Mouse (Mus musculus) common myeloid progenitor, adult 5-6 weeks (primary cell): ENCODE data around the gene Urod. TPM values are rescaled to one million over a fixed set of nuclear protein-coding genes. Genes with fewer than 3 reads are reported as not detected.

Source experiments
- ATAC-seq: replicated peaks from 2 replicates; pipeline ENCODE4 v1.8.0; 2016; ENCODE audit warnings: low read depth, mild to moderate bottlenecking, moderate TSS enrichment, inconsistent platforms; ENCODE audit not compliant: poor library complexity, severe bottlenecking
- total RNA-seq: library from RNA; stranded (forward); fragments of 200-1000, 187-1606 nt; gene quantifications from 2 replicates; pipeline ENCODE4 v1.2.3, GENCODE M21; 2017

Gene Urod
- total RNA-seq, 1 experiment from 2014 or later = 69.2 TPM

DNA sequence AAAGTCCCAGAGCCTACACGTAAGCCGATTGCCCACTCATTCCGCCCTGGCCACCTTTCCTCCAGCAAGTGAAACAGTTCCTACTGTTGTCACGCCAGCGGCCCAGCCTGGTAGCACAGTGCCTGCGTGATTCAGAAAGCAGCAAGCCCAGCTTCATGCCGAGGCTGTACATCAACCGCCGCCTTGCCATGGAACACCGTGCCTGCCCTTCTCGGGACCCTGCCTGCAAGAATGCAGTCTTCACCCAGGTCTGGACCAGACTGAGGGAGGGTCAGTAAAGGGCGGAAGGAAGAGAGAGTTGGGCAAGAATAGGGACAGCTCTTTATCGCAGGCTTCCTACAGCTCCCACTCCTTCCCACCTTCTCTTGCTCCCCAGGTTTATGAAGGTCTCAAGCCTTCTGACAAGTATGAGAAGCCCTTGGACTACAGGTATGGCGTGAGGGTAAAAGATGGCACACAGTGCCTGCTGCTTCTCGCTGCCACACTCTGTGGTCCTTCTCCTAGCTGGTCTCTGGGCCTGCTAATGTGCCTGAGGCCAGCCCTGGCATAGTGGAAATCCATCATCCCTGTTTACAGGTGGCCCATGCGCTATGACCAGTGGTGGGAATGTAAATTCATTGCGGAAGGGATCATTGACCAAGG is 5.4 kb upstream of the Urod start:
- no peak for ATAC-seq

DNA sequence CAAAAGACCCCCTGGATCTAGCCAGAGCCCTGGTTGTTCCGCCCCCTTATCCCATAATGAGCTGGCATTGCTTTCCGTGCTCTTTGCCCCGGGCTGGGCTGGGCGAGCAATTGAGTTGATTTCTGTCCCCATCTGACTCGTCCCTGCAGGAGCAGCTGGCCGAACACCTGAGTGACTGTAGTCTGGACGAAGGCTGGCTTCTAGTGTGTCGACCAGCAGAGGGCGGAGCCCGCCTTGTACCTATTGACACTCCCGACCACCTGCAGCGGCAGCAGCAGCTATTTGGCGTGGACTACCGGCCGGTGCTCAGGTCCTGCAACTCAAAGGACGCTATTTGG is 1.6 kb upstream of the Urod start:
- 0 out of 2 replicates have a peak, but pooled peaks have one; percentile 2 for ATAC-seq

DNA sequence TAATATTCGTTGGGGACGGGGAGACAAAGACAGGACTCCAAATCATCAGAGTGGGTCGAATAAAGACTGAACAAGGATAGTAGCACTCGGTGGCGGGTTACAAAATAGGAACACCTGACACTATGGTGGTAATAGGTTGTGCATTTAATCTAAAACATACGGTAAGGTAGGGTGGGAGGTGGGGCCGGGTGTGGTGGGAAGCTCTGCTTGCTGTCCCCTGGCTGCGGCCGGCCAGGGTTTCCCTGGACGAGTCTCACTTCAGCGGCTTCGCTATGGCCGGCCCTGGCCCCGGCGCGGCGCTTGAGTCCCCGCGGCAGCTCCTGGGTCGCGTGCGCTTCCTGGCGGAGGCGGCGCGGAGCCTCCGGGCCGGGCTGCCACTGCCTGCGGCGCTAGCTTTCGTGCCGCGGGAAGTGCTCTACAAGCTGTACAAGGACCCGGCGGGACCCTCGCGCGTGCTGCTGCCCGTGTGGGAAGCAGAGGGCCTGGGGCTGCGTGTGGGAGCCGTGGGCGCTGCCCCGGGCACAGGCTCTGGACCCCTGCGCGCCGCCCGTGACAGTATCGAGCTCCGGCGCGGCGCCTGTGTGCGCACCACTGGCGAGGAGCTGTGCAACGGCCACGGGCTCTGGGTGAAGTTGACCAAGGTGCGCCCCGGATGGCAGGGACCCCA is 1.1 kb upstream of the Urod start, which contains the start of gene Hectd3:
Hectd3 (plus strand) TSS at position 187 of the 667 bp plus-strand sequence.
- ATAC-seq = peak; percentile 61

DNA sequence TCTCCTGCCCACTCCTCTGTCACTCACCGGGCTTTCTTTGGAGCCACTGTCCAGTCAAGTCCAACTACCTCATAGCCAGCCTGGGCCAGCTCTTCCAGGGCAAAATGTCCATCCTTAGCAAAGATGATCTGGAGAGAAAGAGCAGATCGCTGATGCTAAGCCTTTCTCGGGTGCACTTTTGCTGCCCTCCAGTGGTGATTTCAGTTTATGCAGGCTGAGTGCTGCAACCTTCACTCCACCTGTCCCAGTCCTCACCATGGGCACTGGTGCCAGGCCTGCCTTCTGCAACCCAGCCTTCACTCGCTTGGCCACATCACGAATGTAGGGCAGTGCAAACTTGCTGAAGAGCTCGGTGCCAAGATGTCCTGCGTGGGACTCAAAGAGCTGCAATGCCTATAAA is 2.8 kb downstream of the Urod start:
- peak; percentile 19; the same call in 1 of the 2 replicates for ATAC-seq

DNA sequence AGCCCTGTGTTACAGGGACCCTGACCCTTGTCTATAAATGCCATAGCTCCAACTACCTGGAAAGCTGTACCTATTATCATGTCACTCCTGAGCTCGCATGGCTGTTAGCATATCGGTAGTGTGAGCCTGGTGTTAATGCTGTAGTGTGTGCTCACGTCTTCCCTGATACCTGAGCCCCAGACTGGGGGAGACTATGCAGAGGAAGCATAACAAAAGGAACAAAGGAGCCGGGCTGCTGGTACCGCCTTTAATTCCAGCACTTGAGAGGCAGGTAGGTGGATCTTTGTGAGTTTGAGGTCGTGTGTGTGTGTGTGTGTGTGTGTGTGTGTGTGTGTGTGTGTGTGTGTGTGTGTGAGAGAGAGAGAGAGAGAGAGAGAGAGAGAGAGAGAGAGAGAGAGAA is 4.5 kb downstream of the Urod start:
- ATAC-seq = no peak

DNA sequence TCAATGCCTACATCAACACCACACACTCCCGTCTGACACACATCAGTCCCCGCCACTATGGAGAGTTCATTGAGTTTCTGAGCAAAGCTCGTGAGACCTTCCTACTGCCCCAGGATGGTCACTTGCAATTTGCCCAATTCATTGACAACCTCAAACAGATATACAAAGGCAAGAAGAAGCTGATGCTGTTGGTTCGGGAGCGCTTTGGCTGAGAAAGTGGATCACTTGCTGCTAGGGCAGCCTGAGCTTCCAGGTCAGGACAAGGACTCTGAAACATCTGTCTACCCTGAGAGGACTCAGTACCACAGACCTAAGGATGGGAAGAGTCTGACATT is 7.1 kb downstream of the Urod start:
- no peak for ATAC-seq

DNA sequence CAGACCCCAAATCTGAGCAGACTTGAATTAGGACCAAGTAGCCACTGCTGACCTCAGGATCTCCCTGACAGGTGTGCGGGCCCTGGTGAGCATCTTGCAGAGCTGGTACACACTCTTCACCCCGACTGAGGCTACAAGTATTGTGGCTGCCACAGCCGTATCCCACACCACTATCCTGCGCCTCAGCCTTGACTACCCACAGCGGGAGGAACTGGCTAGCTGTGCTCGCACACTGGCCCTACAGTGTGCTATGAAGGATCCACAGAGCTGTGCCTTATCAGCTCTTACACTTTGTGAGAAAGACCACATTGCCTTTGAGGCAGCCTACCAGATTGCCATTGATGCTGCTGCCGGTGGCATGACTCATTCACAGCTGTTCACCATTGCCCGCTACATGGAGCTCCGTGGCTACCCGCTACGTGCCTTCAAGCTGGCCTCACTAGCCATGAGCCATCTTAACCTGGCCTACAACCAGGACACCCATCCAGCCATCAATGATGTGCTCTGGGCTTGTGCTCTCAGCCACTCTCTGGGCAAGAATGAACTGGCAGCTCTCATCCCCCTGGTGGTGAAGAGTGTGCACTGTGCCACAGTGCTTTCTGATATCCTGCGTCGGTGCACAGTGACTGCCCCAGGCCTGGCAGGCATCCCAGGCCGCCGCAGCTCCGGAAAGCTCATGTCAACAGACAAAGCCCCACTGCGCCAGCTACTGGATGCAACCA is 7.7 kb downstream of the Urod start:
- ATAC-seq = peak; percentile 96

DNA sequence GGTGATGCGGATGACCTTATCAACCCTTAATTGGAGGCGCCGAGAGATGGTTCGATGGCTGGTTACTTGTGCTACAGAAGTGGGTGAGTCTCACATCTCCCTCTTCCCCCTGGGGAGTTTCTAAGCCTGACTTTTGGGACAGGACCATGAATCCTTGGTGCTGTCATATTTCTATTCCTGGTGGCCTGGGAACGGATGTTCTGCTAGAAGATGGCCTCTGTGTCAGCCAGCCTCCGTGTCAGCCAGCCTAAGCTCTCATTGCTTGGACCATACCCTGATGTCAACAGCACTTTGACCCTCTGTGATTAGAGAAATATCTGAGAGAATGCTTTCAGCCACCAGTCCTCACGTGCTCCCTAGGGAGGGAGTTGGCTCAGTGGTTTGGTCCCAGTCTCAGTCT is 8.5 kb downstream of the Urod start:
- ATAC-seq = no peak

DNA sequence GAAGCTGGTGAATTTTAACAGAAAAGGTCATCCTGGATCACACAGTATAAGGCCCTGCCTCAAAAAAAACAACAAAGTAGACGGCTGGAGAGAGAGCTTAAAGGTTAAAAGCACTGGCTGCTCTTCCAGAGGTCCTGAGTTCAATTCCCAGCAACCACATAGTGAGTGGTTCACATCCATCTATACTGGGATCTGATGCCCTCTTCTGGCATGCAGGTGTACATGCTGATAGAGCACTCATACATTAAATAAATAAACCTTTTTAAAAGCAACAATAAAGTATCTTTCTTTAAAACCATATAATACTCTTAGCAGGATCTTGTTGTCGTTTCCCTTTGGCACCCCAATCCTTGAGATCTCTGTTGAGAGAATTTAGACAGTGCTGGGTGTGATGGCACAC is 17.7 kb downstream of the Urod start:
- ATAC-seq = no peak

DNA sequence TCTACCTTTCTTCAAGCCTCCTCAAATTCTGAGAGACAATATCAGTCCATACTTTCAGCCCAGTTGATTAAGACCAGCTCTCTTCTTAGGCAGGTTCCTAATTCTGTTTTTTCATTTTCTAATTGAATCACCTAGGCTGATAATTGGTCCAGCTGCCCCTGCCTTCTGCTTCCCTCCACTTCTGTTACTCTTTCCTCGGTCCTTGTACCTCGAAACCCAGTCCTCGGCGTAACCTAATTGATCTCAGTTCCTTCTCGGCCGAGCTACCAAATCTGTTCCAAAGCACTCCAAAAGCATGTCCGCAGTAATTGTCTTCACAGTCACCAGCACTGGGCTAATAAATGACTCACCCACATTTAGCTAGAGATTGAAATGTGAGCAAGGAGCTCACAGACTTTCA is 39.3 kb downstream of the Urod start:
- no peak for ATAC-seq

DNA sequence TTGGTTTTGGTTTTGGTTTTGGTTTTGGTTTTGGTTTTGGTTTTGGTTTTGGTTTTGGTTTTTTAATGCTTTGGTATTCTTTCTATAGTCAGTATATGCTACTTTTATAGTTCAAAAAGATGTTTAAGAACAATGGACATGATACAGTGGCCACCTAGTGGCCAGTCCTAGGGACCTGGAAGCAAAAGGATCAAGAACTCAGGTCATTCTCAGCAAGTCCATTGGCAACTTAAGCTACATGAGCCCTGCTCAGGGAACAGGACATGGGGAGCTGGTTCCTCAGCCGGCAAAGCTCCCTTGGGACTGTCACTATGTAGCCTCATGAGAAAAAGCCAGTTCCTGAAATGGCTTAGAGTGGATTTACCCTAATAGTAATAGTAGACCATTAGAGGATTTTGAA is 42.6 kb downstream of the Urod start:
- no peak for ATAC-seq

DNA sequence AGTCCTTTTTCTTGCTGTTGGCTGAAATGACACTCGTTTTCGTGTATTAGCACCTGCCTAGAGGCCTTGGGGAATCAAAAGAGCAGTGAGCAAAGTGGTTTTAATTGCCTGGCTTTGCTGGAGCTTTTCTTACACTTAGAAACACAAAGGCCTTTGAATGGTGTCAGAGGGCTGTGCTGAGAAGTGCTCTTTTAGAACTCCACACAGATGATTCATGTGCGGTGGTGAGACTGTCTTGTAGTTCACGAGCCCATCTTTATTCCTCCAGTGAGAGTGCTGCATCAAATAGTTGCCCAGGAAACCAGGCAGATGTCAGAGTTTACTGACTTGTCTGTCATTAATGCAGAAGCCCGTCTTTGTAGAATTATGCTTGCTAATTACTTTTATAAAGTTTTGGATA is 50.2 kb downstream of the Urod start:
- ATAC-seq = no peak

DNA sequence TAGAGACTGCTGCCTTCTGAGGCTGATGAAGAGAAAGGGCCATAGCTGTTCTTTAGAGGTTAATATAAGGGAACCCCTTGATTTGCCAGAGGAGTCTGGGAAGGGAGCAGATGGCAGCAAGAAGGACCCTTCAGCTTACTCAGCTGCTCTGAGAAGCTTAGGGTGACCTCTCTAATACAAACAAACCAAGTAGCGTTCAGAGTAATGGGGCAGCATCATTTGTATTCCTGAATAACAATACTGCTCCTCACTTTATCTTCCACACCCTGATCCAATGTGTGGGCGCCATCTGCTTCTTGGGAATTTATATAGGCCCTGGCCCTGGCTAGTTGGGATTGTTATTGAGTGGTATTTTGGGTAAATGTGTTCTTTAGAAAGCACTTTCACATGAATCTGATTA is 51.5 kb downstream of the Urod start:
- no peak for ATAC-seq

Other genes starting within 250 kb of the Urod start
- 31.4 and 38.1 TPM in 2 replicates for gene Toe1, start 186.8 kb downstream of the Urod start, total RNA-seq
- gene Mutyh, start 186.7 kb downstream of the Urod start, total RNA-seq = 2.1 and 2.9 TPM in 2 replicates
- 0.39 and 0.41 TPM in 2 replicates for gene Hpdl, start 172.7 kb downstream of the Urod start, total RNA-seq
- gene Zswim5, start 117.0 kb downstream of the Urod start, total RNA-seq = 0.09 and 0.39 TPM in 2 replicates
- gene Hectd3, start 904 bp upstream of the Urod start, total RNA-seq = 11.0 and 13.2 TPM in 2 replicates
- 41.6 and 48.6 TPM in 2 replicates for gene Eif2b3, start 25.0 kb upstream of the Urod start, total RNA-seq
- not detected in 2 replicates for gene Ptch2, start 101.7 kb upstream of the Urod start, total RNA-seq
- 6.7 and 7.8 TPM in 2 replicates for gene Btbd19, start 131.3 kb upstream of the Urod start, total RNA-seq
- not detected in 2 replicates for gene Tctex1d4, start 132.4 kb upstream of the Urod start, total RNA-seq
- gene Plk3, start 139.6 kb upstream of the Urod start, total RNA-seq = 2.9 and 3.9 TPM in 2 replicates
- 1,886 and 2,148 TPM in 2 replicates for gene Rps8, start 161.8 kb upstream of the Urod start, total RNA-seq
- gene Kif2c, start 188.2 kb upstream of the Urod start, total RNA-seq = 33.7 and 40.7 TPM in 2 replicates